Mouse (Mus musculus) ES-E14 (cell line): ENCODE measurements around the gene Cdk2.

Source experiments
- CHD2 ChIP-seq: IDR thresholded peaks from 2 replicates; pipeline ENCODE4 v1.6.1; 2014; ENCODE audit warnings: mild to moderate bottlenecking, low read depth, low read length, inconsistent platforms
- HCFC1 ChIP-seq: IDR thresholded peaks from 2 replicates; pipeline ENCODE4 v1.6.1; 2012; ENCODE audit warnings: low read length, inconsistent platforms, borderline replicate concordance; ENCODE audit not compliant: insufficient read depth
- MAFK ChIP-seq: IDR thresholded peaks from 2 replicates; pipeline ENCODE4 v1.6.1; 2014; ENCODE audit warnings: mild to moderate bottlenecking, low read depth, low read length, inconsistent platforms; ENCODE audit not compliant: insufficient read depth
- ZC3H11A ChIP-seq: IDR thresholded peaks from 2 replicates; pipeline ENCODE4 v1.6.1; 2012; ENCODE audit warnings: low read depth, mild to moderate bottlenecking, inconsistent platforms, low read length, borderline replicate concordance

DNA sequence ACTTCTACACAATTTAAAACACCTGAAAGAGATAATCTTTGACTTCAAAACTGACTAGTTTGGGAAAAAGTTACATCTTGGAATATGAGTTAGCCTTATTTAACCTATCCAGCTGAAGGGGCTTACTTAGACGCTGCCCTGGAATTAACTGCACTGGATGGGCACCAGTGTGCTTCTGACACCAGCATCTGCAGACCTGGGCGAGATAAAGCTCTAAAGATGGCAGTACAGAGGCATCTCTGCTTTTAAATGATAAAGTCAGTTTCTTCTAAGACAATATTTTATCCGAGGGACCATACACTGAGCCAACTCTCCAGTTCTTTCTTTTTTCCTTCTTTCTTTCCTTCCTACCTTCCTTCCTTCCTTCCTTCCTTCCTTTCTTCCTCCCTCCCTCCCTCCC, 40.0 kb downstream of the Cdk2 start:
- TF ChIP-seq HCFC1 (no peak), CHD2 (no peak), ZC3H11A (no peak), MAFK (no peak)
